Mouse (Mus musculus) kidney, postnatal 0 days (tissue): ENCODE results near the gene Myom3. TPM values are rescaled to one million over a fixed set of nuclear protein-coding genes. Genes with fewer than 3 reads are reported as not detected.
A peak's percentile ranks its signal among the peaks of the same experiment; 100 is the strongest.

Experiments used
- ATAC-seq: fragments of 200-750 bp; cut with Nextera tagmentation; replicated peaks from 2 replicates; pipeline ENCODE4 v1.8.0; 2017; ENCODE audit warnings: low read depth, moderate number of reproducible peaks, moderate TSS enrichment, moderate library complexity; ENCODE audit not compliant: low FRiP score
- DNase-seq: peaks from one replicate; pipeline ENCODE4 v3.0.0-alpha.2; 2016; ENCODE audit warnings: low spot score
- H3K27ac ChIP-seq: fragments of 300-500 bp; sonication (generic); 2 replicates; pipeline ENCODE4 v1.5.1; 2014; ENCODE audit warnings: mild to moderate bottlenecking
- H3K27me3 ChIP-seq: fragments of 300-500 bp; sonication (generic); 2 replicates; pipeline ENCODE4 v1.6.1; 2014; ENCODE audit warnings: low read length, mixed read lengths; ENCODE audit not compliant: insufficient read depth
- H3K36me3 ChIP-seq: fragments of 300-500 bp; sonication (generic); 2 replicates; pipeline ENCODE4 v1.6.1; 2014; ENCODE audit warnings: low read length, mixed read lengths; ENCODE audit not compliant: insufficient read depth
- H3K4me1 ChIP-seq: fragments of 300-500 bp; sonication (generic); replicated peaks from 2 replicates; pipeline ENCODE4 v1.6.1; 2014; ENCODE audit warnings: antibody characterized with exemption, low read length, mixed read lengths; ENCODE audit not compliant: insufficient read depth
- H3K4me2 ChIP-seq: fragments of 300-500 bp; sonication (generic); 2 replicates; pipeline ENCODE4 v1.6.1; 2014; ENCODE audit warnings: mild to moderate bottlenecking, low read length, moderate library complexity, mixed read lengths
- H3K4me3 ChIP-seq: fragments of 300-500 bp; sonication (generic); replicated peaks from 2 replicates; pipeline ENCODE4 v1.5.1; 2014; ENCODE audit warnings: low read depth, low read length
- H3K9ac ChIP-seq: fragments of 300-500 bp; sonication (generic); 2 replicates; pipeline ENCODE4 v1.6.1; 2014; ENCODE audit warnings: low read depth, low read length
- H3K9me3 ChIP-seq: fragments of 300-500 bp; sonication (generic); replicated peaks from 2 replicates; pipeline ENCODE4 v1.6.1; 2016; ENCODE audit warnings: low read length, inconsistent platforms, mixed read lengths
- CTCF ChIP-seq: IDR thresholded peaks from 2 replicates; pipeline ENCODE4 v1.5.1; 2016; ENCODE audit warnings: antibody characterized with exemption, low read depth, mild to moderate bottlenecking, moderate library complexity
- WGBS: fragments of 180-500 bp; shearing (Covaris S2); extraction: QIAGEN DNeasy Blood & Tissue Kit; methylation state at CpG from one replicate; pipeline ENCODE4 v1.1.7; 2014; 5-methylcytosine and 5-hydroxymethylcytosine counted together
- polyA plus RNA-seq: library from polyadenylated mRNA; unstranded; fragments of >200 nt; fragmentation: Nextera tagmentation; extraction: Ambion mirVana; gene quantifications from 2 replicates; pipeline ENCODE4 v1.2.1, GENCODE M21; 2015

Gene Myom3
- polyA plus RNA-seq, 1 experiment from 2014 or later: 0.39 TPM

GRCm38 (mm10) chr4:135789135-135789534, 29.6 kb downstream of the Myom3 start:
- DNase-seq (no peak), ATAC-seq (no peak)
- peaks cover 3% of the 10 kb centered on the region; the same call in 1 of the 2 replicates for H3K4me1 ChIP-seq
- H3K4me2 ChIP-seq: no peak overlapping the region
- H3K36me3 ChIP-seq: no peaks in the 10 kb centered on the region
- no peak overlapping the region for H3K4me3 ChIP-seq
- H3K27me3 ChIP-seq: no peaks in the 10 kb centered on the region
- no peak overlapping the region for H3K27ac ChIP-seq
- 58% methylated on average over 2 of the region's 2 CpGs for WGBS
- no peaks in the 10 kb centered on the region for H3K9me3 ChIP-seq
- no peak for TF ChIP-seq CTCF
- H3K9ac ChIP-seq: no peak overlapping the region

DNA sequence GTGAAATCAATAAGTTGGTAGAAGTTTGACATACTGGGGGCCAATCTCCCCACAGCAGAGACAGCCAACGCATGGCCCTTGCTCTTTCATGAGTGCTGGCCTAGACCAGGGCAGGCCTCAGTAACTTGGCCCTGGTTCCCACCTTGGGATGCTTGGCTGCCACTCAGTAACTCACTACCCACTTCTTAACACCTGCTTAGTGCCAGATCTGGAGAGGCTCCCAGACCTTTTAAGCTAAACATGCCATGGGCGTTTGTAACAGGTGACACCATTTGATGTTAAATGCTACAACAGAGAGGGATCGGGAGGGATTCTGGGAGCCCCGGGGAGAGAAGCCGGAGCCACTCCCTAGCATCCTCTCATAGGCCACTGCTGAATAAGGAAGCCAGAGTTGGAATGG, 33.3 kb downstream of the Myom3 start:
- no peak for ATAC-seq
- DNase-seq: no peak
- Histone ChIP-seq H3K4me1 (no peaks in the 10 kb centered on the region; the same call in 1 of the 2 replicates), H3K27me3 (no peaks in the 10 kb centered on the region), H3K4me2 (no peak overlapping the region), H3K27ac (no peak overlapping the region), H3K9me3 (no peaks in the 10 kb centered on the region), H3K9ac (no peak overlapping the region), H3K4me3 (no peak overlapping the region), H3K36me3 (no peaks in the 10 kb centered on the region)
- 94% methylated on average over 5 of the region's 5 CpGs for WGBS
- no peak for TF ChIP-seq CTCF

- ATAC-seq: no peak
- Histone ChIP-seq H3K36me3 (no peaks in the 10 kb centered on the region), H3K27me3 (no peaks in the 10 kb centered on the region), H3K4me3 (no peak overlapping the region), H3K9ac (no peak overlapping the region), H3K4me1 (no peaks in the 10 kb centered on the region), H3K9me3 (no peaks in the 10 kb centered on the region), H3K27ac (no peak overlapping the region), H3K4me2 (no peak overlapping the region)
- no peak for DNase-seq
- TF ChIP-seq CTCF: no peak
- 29% methylated on average over 11 of the region's 11 CpGs for WGBS
Observed at GRCm38 (mm10) chr4:135797931-135798330, 38.4 kb downstream of the Myom3 start.

GRCm38 (mm10) chr4:135801543-135801942, 42.0 kb downstream of the Myom3 start:
- no peaks in the 10 kb centered on the region for H3K4me1 ChIP-seq
- no peaks in the 10 kb centered on the region for H3K36me3 ChIP-seq
- no peak overlapping the region for H3K9ac ChIP-seq
- no peak overlapping the region for H3K4me2 ChIP-seq
- DNase-seq (peak; percentile 94), ATAC-seq (peak; percentile 62)
- whole genome bisulfite sequencing: 11% methylated on average over 8 of the region's 8 CpGs
- H3K27me3 ChIP-seq: no peaks in the 10 kb centered on the region
- no peak overlapping the region for H3K4me3 ChIP-seq
- H3K9me3 ChIP-seq: no peaks in the 10 kb centered on the region
- no peak overlapping the region for H3K27ac ChIP-seq
- peak; percentile 98 for TF ChIP-seq CTCF

DNA sequence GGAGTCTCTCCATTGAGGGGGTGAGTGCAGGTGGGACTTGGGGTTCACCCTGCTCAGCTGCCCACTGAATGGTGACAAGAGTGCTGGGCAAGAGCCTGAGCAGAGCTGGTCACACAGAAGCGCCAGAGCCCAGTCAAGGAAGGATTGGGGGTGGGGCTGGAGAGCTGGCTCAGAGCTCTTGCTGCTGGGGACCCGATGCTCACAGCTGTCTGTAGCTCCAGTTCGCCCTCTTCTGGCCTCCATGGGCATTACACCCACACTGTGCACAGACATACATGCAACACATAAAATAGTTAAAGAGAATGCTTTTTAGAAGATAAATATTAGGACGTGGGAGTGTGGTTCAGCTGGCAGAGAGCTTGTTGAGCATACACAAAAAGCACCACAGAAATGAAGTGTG, 43.8 kb downstream of the Myom3 start:
- Histone ChIP-seq H3K4me3 (no peak overlapping the region), H3K4me1 (no peaks in the 10 kb centered on the region), H3K27ac (no peak overlapping the region), H3K4me2 (no peak overlapping the region), H3K9ac (no peak overlapping the region), H3K36me3 (no peaks in the 10 kb centered on the region), H3K9me3 (no peaks in the 10 kb centered on the region), H3K27me3 (no peaks in the 10 kb centered on the region)
- DNase-seq (no peak), ATAC-seq (no peak)
- peak; percentile 59 for TF ChIP-seq CTCF
- WGBS: 65% methylated on average over 4 of the region's 4 CpGs

DNA sequence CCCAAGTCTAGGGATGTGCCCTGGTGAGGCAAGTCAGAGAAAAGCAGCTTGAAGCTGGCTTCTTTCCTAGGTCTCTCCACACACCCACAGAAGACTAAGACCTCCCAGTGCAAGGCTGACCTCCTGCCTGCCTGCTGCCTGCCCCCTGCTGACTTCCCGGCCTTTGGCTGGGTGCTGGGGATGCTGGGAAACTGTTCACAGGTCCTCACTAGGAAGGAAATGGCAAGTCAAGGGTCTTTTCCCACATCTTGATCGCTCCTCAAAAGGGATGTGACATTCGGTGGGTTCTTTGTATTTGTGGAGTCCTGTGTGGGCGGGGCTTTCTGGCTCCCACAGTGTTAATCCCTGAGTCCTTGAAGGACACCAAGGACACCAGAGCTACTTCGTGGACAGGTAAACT, 44.7 kb downstream of the Myom3 start:
- no peak overlapping the region for H3K4me2 ChIP-seq
- DNase-seq (no peak), ATAC-seq (no peak)
- H3K9ac ChIP-seq: no peak overlapping the region
- no peak overlapping the region for H3K4me3 ChIP-seq
- H3K4me1 ChIP-seq: no peaks in the 10 kb centered on the region
- no peak for TF ChIP-seq CTCF
- H3K9me3 ChIP-seq: no peaks in the 10 kb centered on the region
- WGBS: 80% methylated on average over 5 of the region's 5 CpGs
- no peaks in the 10 kb centered on the region for H3K36me3 ChIP-seq
- no peak overlapping the region for H3K27ac ChIP-seq
- H3K27me3 ChIP-seq: no peaks in the 10 kb centered on the region

DNA sequence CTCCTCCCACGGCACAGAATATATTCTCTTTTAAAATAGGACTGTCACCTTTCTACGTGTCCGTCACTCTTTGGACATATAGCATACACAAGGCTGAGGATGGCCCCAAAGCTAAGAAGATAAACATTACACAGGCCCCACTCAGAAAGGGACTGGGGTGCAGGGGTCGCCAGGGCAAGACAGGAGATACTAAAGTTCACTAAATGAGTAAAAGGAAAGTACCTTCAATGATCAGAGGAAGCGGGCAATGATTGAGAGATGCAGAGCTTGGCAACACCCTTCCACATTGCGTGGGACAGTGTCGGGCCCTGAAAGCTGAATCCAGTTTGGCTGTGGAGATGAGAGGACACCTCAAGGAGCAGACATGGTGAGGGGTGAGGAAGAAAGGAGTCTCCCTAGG, 55.4 kb downstream of the Myom3 start:
- WGBS: 73% methylated on average over 7 of the region's 7 CpGs

More for the DNA sequence above, 55.4 kb downstream of the Myom3 start:
- Histone ChIP-seq H3K4me3 (no peak overlapping the region), H3K27ac (no peak overlapping the region), H3K27me3 (no peaks in the 10 kb centered on the region), H3K9ac (no peak overlapping the region), H3K36me3 (no peaks in the 10 kb centered on the region), H3K4me1 (0 out of 2 replicates have a peak, but pooled peaks cover 6% of the 10 kb centered on the region), H3K4me2 (no peak overlapping the region), H3K9me3 (no peaks in the 10 kb centered on the region)
- DNase-seq (no peak), ATAC-seq (no peak)
- no peak for TF ChIP-seq CTCF
